Mouse (Mus musculus) heart, adult 18-20 months (tissue): Measurements from ENCODE around the gene Selenbp2. TPM values are rescaled to one million over a fixed set of nuclear protein-coding genes. Genes with fewer than 3 reads are reported as not detected.
"Not testable (repeated sequence)": the region's sequence is repeated elsewhere in the genome, so short reads cannot be mapped to it uniquely, and the experiment has no call there.

Experiments
- DNase-seq, 2 experiments: peaks; one replicate each; pipeline ENCODE4 v3.0.0; 2021 to 2022; ENCODE audit warnings: mixed read lengths in 1 of 2
- long read RNA-seq, 2 experiments: library from polyadenylated mRNA; stranded (forward); transcript quantifications; one replicate each; pipeline ENCODE4 v2.0.0; 2021
- total RNA-seq, 2 experiments: library from RNA; stranded (reverse); gene quantifications; 2 replicates each; pipeline ENCODE4 v1.2.3; 2021

Gene Selenbp2
- total RNA-seq: 10 to 100 TPM; 10.9 TPM
- long read RNA-seq, experiment 1: 0 reads
- long read RNA-seq, experiment 2: 0 reads

DNA sequence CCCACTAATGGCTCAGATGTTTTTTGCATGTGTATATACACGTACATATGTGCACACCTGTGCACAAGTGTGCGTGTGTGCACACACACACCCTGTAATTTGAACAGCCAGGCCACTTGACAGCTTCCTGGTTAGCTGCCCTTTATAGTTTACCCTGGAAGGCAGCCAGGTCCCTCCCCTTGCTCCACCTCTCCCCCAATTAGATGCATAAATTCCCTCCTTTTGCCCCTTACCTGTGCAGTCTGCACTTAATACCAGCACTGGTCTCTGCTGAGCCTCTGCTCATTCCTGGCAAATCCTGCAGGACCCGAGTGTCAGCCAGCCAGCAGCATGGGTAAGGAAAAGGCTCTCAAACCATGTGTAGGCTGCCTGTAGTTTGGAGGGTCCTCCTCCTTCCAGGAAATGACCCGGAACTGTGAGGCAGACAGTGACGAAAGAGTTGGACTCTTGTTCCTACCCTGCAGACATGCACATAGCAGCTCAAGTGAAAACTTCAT is at the start of gene Selenbp2:
Gene Selenbp2, plus strand, starts transcription at position 228 of the 497 bp plus-strand sequence.
- no peak for DNase-seq

- peak in 1 of 2 experiments; percentile 11 for DNase-seq
Measured at GRCm38 (mm10) chr3:94648755-94649590, 44.4 kb upstream of the Selenbp2 start.

DNA sequence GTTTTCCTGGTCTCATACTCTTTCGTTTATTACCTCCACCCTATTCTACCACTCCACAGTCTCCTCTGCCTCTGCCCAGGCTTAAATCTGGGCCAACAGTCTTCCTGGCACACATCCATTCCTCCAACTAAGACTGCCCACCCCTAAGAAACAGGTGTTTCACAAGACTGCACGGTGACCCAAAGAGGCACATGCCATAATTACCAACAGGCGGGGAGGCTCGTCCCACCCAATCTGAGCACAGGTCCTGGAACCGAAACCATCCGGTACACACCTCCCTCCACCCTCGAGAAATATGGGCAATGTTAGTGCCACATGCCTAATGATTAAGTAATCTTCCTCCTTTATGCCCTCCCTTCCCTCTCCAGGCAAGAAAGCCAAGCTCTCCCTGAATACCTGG is 42.9 kb upstream of the Selenbp2 start:
- peak in 1 of 2 experiments; percentile 13 for DNase-seq

GRCm38 (mm10) chr3:94653967-94654366 is 39.4 kb upstream of the Selenbp2 start:
- not testable (repeated sequence) for DNase-seq

DNA sequence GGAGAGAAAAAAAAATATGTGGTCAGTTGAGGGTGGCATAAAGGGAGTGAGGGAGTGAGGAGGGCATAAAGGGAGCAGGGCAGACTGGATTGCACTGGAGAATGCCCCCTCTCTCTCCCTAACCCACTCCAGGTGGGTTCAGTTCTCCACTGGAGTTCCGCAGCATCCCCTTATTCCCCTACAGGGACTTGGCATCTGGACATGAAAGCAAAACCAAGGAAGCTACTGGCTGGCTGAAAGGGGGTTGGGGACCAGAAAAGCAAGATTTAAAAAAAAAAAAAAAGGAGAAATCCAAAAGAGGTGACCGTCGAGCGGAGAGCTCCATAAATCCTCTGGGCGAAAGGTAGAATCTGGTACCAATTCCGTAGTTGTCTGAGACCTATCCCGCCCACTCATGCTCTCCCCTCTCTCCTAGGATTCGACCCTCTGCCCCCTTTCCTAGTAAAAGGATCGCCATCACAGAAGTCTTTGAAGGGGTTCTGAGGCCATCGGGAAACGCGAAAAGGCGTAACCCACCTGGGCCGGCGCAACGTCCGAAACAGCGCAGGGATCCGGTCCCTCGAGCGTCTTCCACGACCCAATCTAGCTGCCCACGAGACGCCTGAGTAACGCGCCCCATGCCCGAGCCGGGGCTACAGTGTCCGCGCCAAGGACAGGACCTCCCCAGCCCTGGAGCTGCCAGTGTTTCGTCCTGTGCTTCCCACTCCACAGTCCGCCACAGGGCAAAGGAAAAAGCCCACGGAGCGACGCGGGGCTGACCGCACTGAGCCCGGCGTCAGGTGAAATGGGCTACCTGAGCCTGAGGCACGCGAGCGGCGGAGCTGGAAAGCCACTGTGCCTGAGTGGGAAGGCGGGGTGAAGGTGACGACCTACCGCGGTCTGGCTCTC is 35.3 kb upstream of the Selenbp2 start:
- DNase-seq: not testable (repeated sequence)

GRCm38 (mm10) chr3:94658740-94659095 is 34.6 kb upstream of the Selenbp2 start, which contains the start of gene Tuft1:
TSS of gene Tuft1 (minus strand) at chr3:94658872.
- DNase-seq: peak; percentile 74 to 85

GRCm38 (mm10) chr3:94659142-94659748 is 34.1 kb upstream of the Selenbp2 start:
- DNase-seq: peak in 1 of 2 experiments; percentile 18

DNA sequence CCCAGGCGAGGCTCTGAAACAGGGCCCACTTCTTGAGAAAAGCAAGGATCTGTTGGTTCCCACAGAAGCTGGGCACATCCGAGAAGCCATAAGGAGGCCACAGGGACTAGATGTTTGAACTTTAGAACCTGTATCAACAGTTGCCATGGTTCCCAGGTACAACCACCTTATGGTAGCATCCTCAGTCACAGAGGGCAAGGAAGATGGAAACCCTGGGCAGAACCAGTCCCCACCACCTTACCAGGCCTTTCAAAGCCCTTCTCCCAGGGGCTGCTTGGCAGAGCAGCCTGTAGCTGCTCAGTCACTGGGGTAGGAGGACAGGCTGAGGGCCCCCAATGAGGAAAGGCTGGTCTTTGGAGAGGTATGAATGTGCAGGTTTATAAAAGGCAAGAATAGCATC is 32.5 kb upstream of the Selenbp2 start:
- not testable (repeated sequence) for DNase-seq

- not testable (repeated sequence) for DNase-seq
Measured at GRCm38 (mm10) chr3:94665060-94665802, 28.1 kb upstream of the Selenbp2 start.

GRCm38 (mm10) chr3:94665896-94666295 is 27.5 kb upstream of the Selenbp2 start:
- not testable (repeated sequence) for DNase-seq

- DNase-seq: not testable (repeated sequence)
Measured at GRCm38 (mm10) chr3:94675101-94675500, 18.3 kb upstream of the Selenbp2 start.

- DNase-seq: no peak
Measured at GRCm38 (mm10) chr3:94679351-94679841, 14.0 kb upstream of the Selenbp2 start.

GRCm38 (mm10) chr3:94680032-94680431 is 13.3 kb upstream of the Selenbp2 start:
- not testable (repeated sequence) for DNase-seq

- peak; percentile 18 to 55 for DNase-seq
Measured at GRCm38 (mm10) chr3:94680783-94681182, 12.6 kb upstream of the Selenbp2 start.

DNA sequence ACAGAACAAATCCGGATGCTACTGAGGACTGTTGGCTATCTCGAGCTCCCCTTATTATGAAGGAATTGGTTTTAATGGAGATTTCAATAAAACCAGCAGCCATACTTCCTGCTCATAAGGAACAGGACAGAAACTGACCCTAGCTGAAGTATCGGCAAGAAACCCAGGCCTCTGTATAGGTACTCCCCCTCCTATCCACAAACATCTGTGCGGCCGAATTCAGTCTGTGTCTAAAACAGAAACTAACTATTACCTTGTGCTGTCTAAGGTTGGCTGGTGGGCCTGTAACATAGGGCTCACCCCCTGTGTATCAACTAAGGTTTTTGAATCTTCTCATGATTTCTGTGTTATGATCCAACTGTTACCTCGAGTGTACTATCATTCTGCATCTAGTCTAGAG is 9.7 kb upstream of the Selenbp2 start:
- no peak for DNase-seq

- DNase-seq: not testable (repeated sequence)
Measured at GRCm38 (mm10) chr3:94685989-94686772, 7.2 kb upstream of the Selenbp2 start.

DNA sequence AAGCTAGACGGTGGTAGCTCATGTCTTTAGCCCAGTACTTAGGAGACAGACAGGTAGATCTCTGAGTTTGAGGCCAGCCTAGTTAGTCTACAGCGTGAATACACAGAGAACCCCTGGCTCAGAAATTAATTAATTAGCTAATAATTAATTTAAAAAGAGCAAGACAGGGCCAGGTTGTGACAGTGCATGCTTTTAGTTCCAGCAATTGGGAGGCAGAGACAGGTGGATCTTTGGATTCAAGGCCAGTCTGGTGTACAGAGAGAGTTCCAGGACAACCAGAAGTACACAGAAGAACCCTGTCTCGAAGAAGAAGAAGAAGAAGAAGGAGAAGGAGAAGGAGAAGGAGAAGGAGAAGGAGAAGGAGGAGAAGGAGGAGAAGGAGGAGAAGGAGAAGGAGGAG is 4.7 kb upstream of the Selenbp2 start:
- not testable (repeated sequence) for DNase-seq

DNA sequence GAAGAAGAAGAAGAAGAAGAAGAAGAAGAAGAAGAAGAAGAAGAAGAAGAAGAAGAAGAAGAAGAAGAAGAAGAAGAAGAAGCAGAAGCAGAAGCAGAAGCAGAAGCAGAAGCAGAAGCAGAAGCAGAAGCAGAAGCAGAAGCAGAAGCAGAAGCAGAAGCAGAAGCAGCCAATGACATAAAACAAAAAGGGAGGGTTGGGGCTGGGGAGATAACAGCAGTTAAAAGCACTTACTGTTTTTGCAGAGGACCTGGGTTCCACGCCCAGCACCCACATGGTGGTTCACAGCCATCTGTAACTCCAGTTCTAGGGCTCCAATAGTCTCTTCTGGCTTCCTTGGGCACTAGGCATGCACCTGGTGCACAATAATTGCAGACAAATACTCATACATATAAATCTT is 4.2 kb upstream of the Selenbp2 start:
- DNase-seq: not testable (repeated sequence)

DNA sequence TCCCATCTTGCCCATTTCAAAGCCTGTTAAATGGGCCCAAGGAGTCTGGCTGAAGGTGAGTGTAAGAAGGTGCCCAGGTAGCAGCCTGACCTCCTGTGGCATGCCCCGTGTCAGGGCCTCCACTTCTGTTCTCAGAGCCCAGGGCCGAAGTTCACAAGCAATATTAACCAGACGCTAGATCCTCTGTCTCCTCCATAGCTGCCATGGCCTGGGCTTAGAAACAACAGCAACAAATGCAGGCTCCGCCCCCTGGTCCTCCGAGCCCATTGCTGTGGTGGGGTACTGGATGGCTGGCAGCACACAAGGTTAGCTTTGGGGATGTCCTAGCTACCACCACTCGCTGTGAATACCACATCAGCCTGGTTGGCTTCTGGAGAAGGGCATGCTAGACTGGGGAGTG is 3.2 kb upstream of the Selenbp2 start:
- DNase-seq: not testable (repeated sequence)

DNA sequence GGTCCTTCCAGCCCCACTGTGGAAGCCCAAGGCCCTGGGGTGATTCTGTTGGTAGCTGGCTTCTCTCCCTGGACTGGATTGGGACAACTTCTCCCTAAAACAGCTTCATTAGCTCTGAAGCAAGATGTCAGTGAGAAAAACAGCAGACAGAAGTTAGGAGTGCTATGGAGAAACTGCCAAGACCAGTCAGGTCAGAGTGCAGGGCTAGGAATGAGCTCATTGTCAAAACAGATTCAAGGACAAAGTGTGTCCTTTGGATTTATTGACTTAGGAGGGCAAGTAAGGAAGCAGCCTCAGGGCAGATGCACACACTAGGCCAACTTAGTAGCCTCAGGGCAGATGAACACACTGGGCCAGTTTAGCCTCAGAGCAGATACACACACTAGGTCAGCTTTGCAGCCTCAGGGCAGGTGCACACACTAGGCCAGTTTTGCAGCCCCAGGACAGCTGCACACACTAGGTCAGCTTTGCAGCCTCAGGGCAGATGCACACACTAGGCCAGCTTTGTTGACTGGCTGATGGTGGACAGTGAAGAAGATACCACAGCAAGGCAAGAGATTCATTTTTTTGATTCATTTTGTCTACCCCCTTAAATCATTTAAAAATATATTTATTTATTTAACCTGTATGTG is 2.6 kb upstream of the Selenbp2 start:
- DNase-seq: no peak
